Mouse (Mus musculus): ENCODE results near the gene Cnnm1. TPM values are rescaled to one million over a fixed set of nuclear protein-coding genes. Genes with fewer than 3 reads are reported as not detected.
A peak's percentile ranks its signal among the peaks of the same experiment; 100 is the strongest.

Cnnm1 gene
- polyA plus RNA-seq, 1 experiment from 2014 or later: 0.12 TPM

GRCm38 (mm10) chr19:43528056-43528587, 87.9 kb downstream of the Cnnm1 start:
- Histone ChIP-seq H3K27me3 (ENCODE audit: control insufficient read depth, insufficient read depth, low read depth, low read length) (no peaks in the 10 kb centered on the region), H3K9ac (ENCODE audit: low read depth, low read length) (no peak overlapping the region), H3K4me1 (ENCODE audit: control insufficient read depth, low read depth, low read length) (peaks cover 13% of the 10 kb centered on the region), H3K27ac (ENCODE audit: low read length) (no peak overlapping the region), H3K36me3 (ENCODE audit: control insufficient read depth, insufficient read depth) (no peaks in the 10 kb centered on the region), H3K4me3 (ENCODE audit: low read depth, low read length) (no peak overlapping the region), H3K9me3 (replicated peaks; ENCODE audit: control insufficient read depth, low read length) (no peaks in the 10 kb centered on the region), H3K4me2 (ENCODE audit: low read depth, low read length) (no peak overlapping the region)
- ATAC-seq (ENCODE audit: low read depth): no peak
- WGBS (ENCODE audit: insufficient replicate concordance): 72% methylated on average over 8 of the region's 8 CpGs

- Histone ChIP-seq H3K27me3 (ENCODE audit: control insufficient read depth, insufficient read depth, low read depth, low read length) (no peaks in the 10 kb centered on the region), H3K27ac (ENCODE audit: low read length) (no peak overlapping the region), H3K4me1 (ENCODE audit: control insufficient read depth, low read depth, low read length) (peaks cover 2% of the 10 kb centered on the region), H3K36me3 (ENCODE audit: control insufficient read depth, insufficient read depth) (no peaks in the 10 kb centered on the region), H3K9ac (ENCODE audit: low read depth, low read length) (no peak overlapping the region), H3K4me2 (ENCODE audit: low read depth, low read length) (peak overlapping the region; percentile 55), H3K4me3 (ENCODE audit: low read depth, low read length) (peak overlapping the region; percentile 14; the same call in 1 of the 2 replicates), H3K9me3 (replicated peaks; ENCODE audit: control insufficient read depth, low read length) (no peaks in the 10 kb centered on the region)
- 1% methylated on average over 13 of the region's 13 CpGs for WGBS (ENCODE audit: insufficient replicate concordance)
- ATAC-seq (ENCODE audit: low read depth): peak; percentile 67
Measured at GRCm38 (mm10) chr19:43530197-43530770, 90.0 kb downstream of the Cnnm1 start.

- H3K27ac ChIP-seq (ENCODE audit: low read length): no peak overlapping the region
- H3K9ac ChIP-seq (ENCODE audit: low read depth, low read length): no peak overlapping the region
- ATAC-seq (ENCODE audit: low read depth): no peak
- H3K36me3 ChIP-seq (ENCODE audit: control insufficient read depth, insufficient read depth): no peaks in the 10 kb centered on the region
- no peaks in the 10 kb centered on the region for H3K27me3 ChIP-seq (ENCODE audit: control insufficient read depth, insufficient read depth, low read depth, low read length)
- 36% methylated on average over 12 of the region's 12 CpGs for WGBS (ENCODE audit: insufficient replicate concordance)
- no peaks in the 10 kb centered on the region; the same call in 1 of the 2 replicates for H3K4me1 ChIP-seq (ENCODE audit: control insufficient read depth, low read depth, low read length)
- H3K4me3 ChIP-seq (ENCODE audit: low read depth, low read length): no peak overlapping the region
- no peak overlapping the region for H3K4me2 ChIP-seq (ENCODE audit: low read depth, low read length)
- H3K9me3 ChIP-seq (replicated peaks; ENCODE audit: control insufficient read depth, low read length): no peaks in the 10 kb centered on the region
Measured at GRCm38 (mm10) chr19:43530921-43531320, 90.7 kb downstream of the Cnnm1 start.

DNA sequence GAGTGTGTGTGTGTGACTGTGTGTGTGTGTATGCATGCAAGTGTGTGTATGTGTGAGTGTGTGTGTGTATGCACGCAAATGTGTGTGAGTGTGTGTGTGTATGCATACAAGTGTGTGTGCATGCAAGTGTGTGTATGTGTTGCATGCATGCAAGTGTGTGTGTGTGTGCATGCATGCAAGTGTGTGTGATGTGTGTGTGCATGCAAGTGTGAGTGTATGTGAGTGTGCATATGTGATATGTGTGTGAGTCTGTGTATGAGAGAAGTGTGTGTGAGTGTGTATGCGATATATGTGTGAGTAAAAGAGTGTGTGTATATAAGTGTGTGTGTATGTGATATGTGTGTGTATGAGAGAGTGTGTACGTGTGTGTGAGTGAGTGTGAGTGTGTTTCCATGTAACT, 95.1 kb downstream of the Cnnm1 start:
- WGBS (ENCODE audit: insufficient replicate concordance): 65% methylated on average over 3 of the region's 3 CpGs
- Histone ChIP-seq H3K4me3 (ENCODE audit: low read depth, low read length) (no peak overlapping the region), H3K27ac (ENCODE audit: low read length) (no peak overlapping the region), H3K9ac (ENCODE audit: low read depth, low read length) (no peak overlapping the region), H3K27me3 (ENCODE audit: control insufficient read depth, insufficient read depth, low read depth, low read length) (no peaks in the 10 kb centered on the region), H3K9me3 (replicated peaks; ENCODE audit: control insufficient read depth, low read length) (no peaks in the 10 kb centered on the region), H3K36me3 (ENCODE audit: control insufficient read depth, insufficient read depth) (no peaks in the 10 kb centered on the region), H3K4me1 (ENCODE audit: control insufficient read depth, low read depth, low read length) (no peaks in the 10 kb centered on the region), H3K4me2 (ENCODE audit: low read depth, low read length) (no peak overlapping the region)
- no peak for ATAC-seq (ENCODE audit: low read depth)

GRCm38 (mm10) chr19:43546337-43547117, 106.3 kb downstream of the Cnnm1 start:
- ATAC-seq (ENCODE audit: low read depth): no peak
- Histone ChIP-seq H3K4me3 (ENCODE audit: low read depth, low read length) (no peak overlapping the region), H3K4me1 (ENCODE audit: control insufficient read depth, low read depth, low read length) (no peaks in the 10 kb centered on the region), H3K36me3 (ENCODE audit: control insufficient read depth, insufficient read depth) (no peaks in the 10 kb centered on the region), H3K9me3 (replicated peaks; ENCODE audit: control insufficient read depth, low read length) (no peaks in the 10 kb centered on the region), H3K27ac (ENCODE audit: low read length) (no peak overlapping the region), H3K4me2 (ENCODE audit: low read depth, low read length) (no peak overlapping the region), H3K27me3 (ENCODE audit: control insufficient read depth, insufficient read depth, low read depth, low read length) (peaks cover 4% of the 10 kb centered on the region; the same call in 1 of the 2 replicates), H3K9ac (ENCODE audit: low read depth, low read length) (no peak overlapping the region)
- WGBS (ENCODE audit: insufficient replicate concordance): 37% methylated on average over 19 of the region's 19 CpGs

Other genes starting within 250 kb of the Cnnm1 start
- not detected in 2 replicates for gene Hpse2, start 52.1 kb upstream of the Cnnm1 start, polyA plus RNA-seq (2015; fragmentation: Nextera tagmentation; extraction: Ambion mirVana)
- 25.3 and 28.0 TPM in 2 replicates for gene Got1, start 84.2 kb downstream of the Cnnm1 start, polyA plus RNA-seq (2015; fragmentation: Nextera tagmentation; extraction: Ambion mirVana)
- gene Nkx2-3, start 171.9 kb downstream of the Cnnm1 start, polyA plus RNA-seq (2015; fragmentation: Nextera tagmentation; extraction: Ambion mirVana): 0.11 and 0.32 TPM in 2 replicates
- 3.8 and 4.8 TPM in 2 replicates for gene Slc25a28, start 234.4 kb downstream of the Cnnm1 start, polyA plus RNA-seq (2015; fragmentation: Nextera tagmentation; extraction: Ambion mirVana)
- gene Entpd7, start 249.2 kb downstream of the Cnnm1 start, polyA plus RNA-seq (2015; fragmentation: Nextera tagmentation; extraction: Ambion mirVana): 2.2 and 2.5 TPM in 2 replicates

All from liver, embryonic 16.5 days (tissue).